Mouse (Mus musculus) C2C12 (cell line): ENCODE measurements around the gene Slc1a4.

ENCODE experiments used
- CTCF ChIP-seq: IDR thresholded peaks from one replicate; pipeline ENCODE4 v1.5.1; 2011; ENCODE audit not compliant: control insufficient read depth, insufficient read depth, insufficient read length
- USF1 ChIP-seq: IDR thresholded peaks from one replicate; pipeline ENCODE4 v1.6.1; 2011; ENCODE audit warnings: low read depth, mild to moderate bottlenecking, control low read depth, moderate library complexity

- TF ChIP-seq CTCF (no peak), USF1 (no peak)
Observed at GRCm38 (mm10) chr11:20338703-20339102, 6.2 kb upstream of the Slc1a4 start.
